In genomic region chr11:24079392-24080391, GRCm38 (mm10) we compare ENCODE assay signal across 8 mouse cellular contexts. TPM values are rescaled to one million over a fixed set of nuclear protein-coding genes. Genes with fewer than 3 reads are reported as not detected.
DNase-seq lines count a peak whose midpoint lies in the region; ATAC-seq and TF ChIP-seq lines count a peak whose summit lies in the region.

No protein-coding gene starts in this region.

- H3K4me1 ChIP-seq in kidney, embryonic 15.5 days: peaks cover 71% of the 10 kb centered on the region
- H3K4me1 ChIP-seq in lung, postnatal 0 days (ENCODE audit: insufficient read depth, low read depth, low read length): peaks cover under 1% of the 10 kb centered on the region; the same call in 1 of the 2 replicates

- peaks cover 82% of the 10 kb centered on the region for H3K27me3 ChIP-seq in kidney, embryonic 15.5 days
- H3K27me3 ChIP-seq in lung, postnatal 0 days (replicated peaks; ENCODE audit: insufficient read depth, low read length): peaks cover 4% of the 10 kb centered on the region

- TF ChIP-seq CTCF in layer of hippocampus, adult 2 months (conservative IDR thresholded peaks at IDR 0.05): no peak
- TF ChIP-seq CTCF in lung, postnatal 0 days (IDR thresholded peaks at IDR 0.05): no peak

- WGBS in kidney, embryonic 15.5 days: under 1% methylated on average over 43 of the region's 43 CpGs
- WGBS in lung, postnatal 0 days: 2% methylated on average over 40 of the region's 43 CpGs

- H3K9me3 ChIP-seq in kidney, embryonic 15.5 days (replicated peaks): no peaks in the 10 kb centered on the region
- H3K9me3 ChIP-seq in lung, postnatal 0 days (ENCODE audit: low read length): no peaks in the 10 kb centered on the region

- H3K36me3 ChIP-seq in kidney, embryonic 15.5 days: no peaks in the 10 kb centered on the region
- H3K36me3 ChIP-seq in lung, postnatal 0 days (ENCODE audit: insufficient read depth, low read length): no peaks in the 10 kb centered on the region

- peak overlapping the region; percentile 79 for H3K4me3 ChIP-seq in layer of hippocampus, adult 2 months
- peak overlapping the region; percentile 52 for H3K4me3 ChIP-seq in kidney, embryonic 15.5 days (replicated peaks)
- H3K4me3 ChIP-seq in lung, postnatal 0 days (ENCODE audit: low read depth, low read length): peak overlapping the region; percentile 66

- peak; percentile 12 for ATAC-seq in kidney, embryonic 15.5 days (replicated peaks; ENCODE audit: low FRiP score)
- peak; percentile 11; the same call in 1 of the 2 replicates for ATAC-seq in lung, postnatal 0 days

- H3K4me2 ChIP-seq in kidney, embryonic 15.5 days: peak overlapping the region; percentile 89
- peak overlapping the region; percentile 100 for H3K4me2 ChIP-seq in lung, postnatal 0 days (replicated peaks; ENCODE audit: low read depth, low read length)

- H3K9ac ChIP-seq in kidney, embryonic 15.5 days: peak overlapping the region; percentile 47; the same call in 1 of the 2 replicates
- peak overlapping the region; percentile 35; the same call in 1 of the 2 replicates for H3K9ac ChIP-seq in lung, postnatal 0 days (replicated peaks; ENCODE audit: low read depth)

- TF ChIP-seq EP300 in lung, postnatal 0 days (IDR thresholded peaks at IDR 0.05): no peak

- H3K27ac ChIP-seq in layer of hippocampus, adult 2 months: peak overlapping the region; percentile 95
- H3K27ac ChIP-seq in kidney, embryonic 15.5 days: no peak overlapping the region
- no peak overlapping the region; the same call in 1 of the 2 replicates for H3K27ac ChIP-seq in lung, postnatal 0 days (ENCODE audit: low read length)

- no peak for DNase-seq in layer of hippocampus, adult 2 months (ENCODE audit: low spot score in 2 of 2)
- no peak for DNase-seq in layer of hippocampus, postnatal 14 days (ENCODE audit: low spot score in 2 of 2)
- peak; percentile 66 for DNase-seq in c-Kit-positive CD71-positive TER-119-positive erythroid progenitor cells, embryonic 14.5 days (ENCODE audit: low spot score)
- DNase-seq in heart, adult 9 months (ENCODE audit: low spot score in 2 of 2): peak; percentile 15 to 18
- DNase-seq in lung, postnatal 0 days (ENCODE audit: low spot score): peak; percentile 68
- peak; percentile 61 for DNase-seq in retina, embryonic 14.5 days (ENCODE audit: low spot score)
- DNase-seq in adipocyte (ENCODE audit: low spot score): no peak

RNA-seq across cellular contexts. Expression of gene Bcl11a, which starts 1.8 kb away (rescaled TPM):
- 100 to 1,000 TPM; 117 to 121 TPM for total RNA-seq in layer of hippocampus, adult 2 months (2021)
- total RNA-seq in layer of hippocampus, postnatal 14 days (2021): 100 to 1,000 TPM; 125 to 127 TPM
- 2.9 and 3.6 TPM in 2 replicates for polyA plus RNA-seq in kidney, embryonic 15.5 days (2015; fragmentation: Nextera tagmentation; extraction: Ambion mirVana)
- 2.4 and 2.6 TPM in 2 replicates for polyA plus RNA-seq in lung, postnatal 0 days (2015; fragmentation: Nextera tagmentation; extraction: Ambion mirVana)

RNA-seq across cellular contexts. Expression of gene A830031A19Rik, which starts 4.8 kb away (rescaled TPM):
- total RNA-seq in layer of hippocampus, adult 2 months (2021): 1 to 10 TPM; 1.3 to 1.7 TPM
- 1 to 10 TPM in 1 of 2 experiments, under 1 TPM in 1; 0.72 to 1.1 TPM for total RNA-seq in layer of hippocampus, postnatal 14 days (2021)
- not detected in 2 replicates for polyA plus RNA-seq in kidney, embryonic 15.5 days (2015; fragmentation: Nextera tagmentation; extraction: Ambion mirVana)
- not detected in 2 replicates for polyA plus RNA-seq in lung, postnatal 0 days (2015; fragmentation: Nextera tagmentation; extraction: Ambion mirVana)

Comparison
In these comparisons a context has a peak if more than half of its experiments do, and no peak if none do; other contexts are left out.
1. DNase-seq: peak in c-Kit-positive CD71-positive TER-119-positive erythroid progenitor cells, embryonic 14.5 days (single experiment), heart, adult 9 months (2 of 2), lung, postnatal 0 days (single experiment) and retina, embryonic 14.5 days (single experiment); none in layer of hippocampus, adult 2 months (0 of 2), layer of hippocampus, postnatal 14 days (0 of 2) and adipocyte (single experiment).
2. Peak in every context shown above with its lines, with median percentiles within 50 percentile points of each other: H3K4me3 ChIP-seq.